Mouse (Mus musculus) ovary, postnatal 36 days (tissue): Measurements from ENCODE around the gene Txk.

Experiments used
- DNase-seq: peaks from one replicate; pipeline ENCODE4 v3.0.0; 2022; ENCODE audit warnings: low spot score, mixed read lengths

Gene Txk

DNA sequence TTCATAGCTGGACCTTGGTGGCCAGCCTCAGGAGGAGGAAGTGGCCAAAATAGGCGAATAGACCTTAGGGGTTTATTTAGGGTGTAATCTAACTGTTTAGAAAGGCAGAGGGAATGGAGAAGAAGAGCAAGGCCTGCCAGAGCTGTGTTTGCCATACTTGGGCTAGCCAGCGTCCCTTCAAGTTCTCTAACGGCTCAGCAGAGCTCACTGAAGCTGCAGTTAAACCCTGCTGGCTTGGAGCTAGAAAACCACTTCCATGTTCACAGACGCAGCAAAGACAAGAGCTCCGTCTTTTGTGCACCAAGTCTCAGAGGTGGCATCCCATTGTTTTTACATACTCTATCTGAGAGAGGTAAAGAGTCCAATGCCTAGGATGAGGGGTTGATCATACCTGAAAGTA lies 2.4 kb downstream of the Txk start:
- DNase-seq, result no peak

DNA sequence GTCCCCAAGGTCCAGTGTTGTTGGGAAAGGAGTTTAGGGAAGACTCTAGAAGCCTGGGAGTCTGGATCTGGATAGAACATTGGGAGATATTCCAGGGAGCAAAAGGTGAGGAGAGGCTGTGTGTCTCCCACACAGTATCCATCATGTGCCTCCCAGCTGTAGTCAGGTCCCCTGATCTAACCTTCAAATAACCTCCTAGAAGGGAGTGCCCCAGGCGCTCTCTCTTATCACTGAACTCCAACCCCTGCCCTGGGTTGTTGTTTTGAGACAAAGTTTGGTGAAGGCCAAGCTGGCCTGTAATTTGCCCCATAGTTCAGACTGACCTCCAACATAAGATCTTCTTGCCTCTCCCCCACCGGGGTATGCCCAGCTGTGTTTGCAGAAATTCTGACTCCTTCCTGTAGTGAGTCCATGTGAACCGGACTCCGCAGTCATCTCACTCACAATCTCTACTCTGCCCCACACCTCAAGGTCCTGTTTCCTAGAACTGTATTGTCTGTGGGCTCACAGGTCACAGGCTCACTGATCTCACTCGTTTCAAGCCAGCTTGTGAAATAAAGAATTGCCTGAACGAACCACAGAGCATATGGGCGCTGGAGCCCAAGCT lies 3.8 kb downstream of the Txk start:
- DNase-seq, result peak; percentile 48

DNA sequence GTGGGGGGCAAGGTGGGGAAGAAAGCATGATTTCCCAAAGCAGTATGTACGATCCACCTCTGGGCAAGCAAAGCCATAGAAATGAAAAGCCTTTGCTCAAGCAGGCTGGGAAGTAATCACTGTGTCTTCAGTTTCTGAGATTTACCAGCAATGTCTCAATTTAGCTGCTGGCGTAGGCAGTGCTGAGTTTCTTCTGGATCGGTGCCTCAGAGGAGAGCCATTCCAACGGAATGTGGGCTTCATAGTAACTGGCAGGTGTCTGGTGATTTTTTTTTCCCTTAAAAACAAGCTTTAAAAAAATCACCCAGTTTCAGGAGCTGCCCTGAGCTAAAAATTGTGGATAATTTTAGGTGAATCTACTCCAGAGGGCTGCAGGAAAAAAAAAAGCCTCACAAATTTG lies 5.2 kb downstream of the Txk start:
- DNase-seq, result no peak

DNA sequence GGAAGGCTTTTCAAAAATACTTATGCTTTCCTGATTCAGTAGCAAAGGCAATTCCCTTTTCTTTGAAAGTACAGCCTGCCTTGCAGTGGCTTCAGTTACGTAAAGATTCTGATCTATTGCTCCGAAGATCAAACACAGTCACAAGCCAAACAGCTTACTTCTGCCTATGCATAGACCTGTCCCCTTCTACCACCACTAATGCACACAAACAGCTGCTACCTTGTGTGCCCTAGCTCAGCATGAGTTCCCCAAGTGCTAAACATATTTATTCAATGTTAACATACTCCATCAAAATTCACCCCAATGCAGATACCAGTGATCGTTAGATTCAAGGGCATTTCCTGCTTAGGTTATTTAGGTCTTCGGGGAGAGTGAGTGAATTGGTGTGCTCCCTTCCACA lies 6.1 kb downstream of the Txk start:
- no peak for DNase-seq

DNA sequence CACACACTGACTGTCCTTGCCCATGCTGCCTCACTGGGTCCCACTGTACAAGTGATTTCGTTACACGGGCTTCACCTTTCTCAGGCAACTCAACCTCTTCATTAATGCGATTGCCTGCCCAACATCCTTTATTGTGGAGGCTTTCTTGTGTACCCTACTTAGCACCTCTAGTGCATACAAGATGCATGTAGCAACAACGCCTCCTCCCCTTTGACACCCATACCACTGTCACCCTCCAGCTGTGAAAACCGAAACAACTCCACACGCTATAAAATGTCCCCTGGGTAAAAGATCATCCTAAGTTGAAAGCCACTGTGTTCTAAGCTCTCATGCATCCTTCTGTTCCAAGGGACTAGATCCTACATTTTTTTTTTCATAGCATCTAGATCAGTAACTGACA lies 9.5 kb downstream of the Txk start:
- no peak for DNase-seq

DNA sequence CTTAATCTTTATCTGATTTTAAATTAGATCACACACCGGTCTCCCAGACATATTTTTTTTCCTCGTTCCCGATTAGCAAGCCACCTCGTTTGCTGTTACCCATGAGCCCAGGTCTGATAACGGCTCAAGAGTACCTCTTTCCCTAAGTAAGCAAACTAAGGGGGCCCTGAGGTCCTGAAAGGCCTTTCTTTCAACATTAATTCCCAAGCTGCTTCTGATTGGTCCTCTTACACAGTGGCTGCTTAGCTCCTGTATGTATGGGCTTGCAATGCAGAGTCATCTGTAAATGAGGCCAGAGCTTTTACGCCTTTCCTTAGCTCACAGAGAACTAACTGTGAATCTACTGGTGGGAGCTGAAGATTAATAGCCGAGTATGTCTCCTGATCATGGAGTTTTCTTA lies 15.7 kb downstream of the Txk start:
- DNase-seq, result no peak

DNA sequence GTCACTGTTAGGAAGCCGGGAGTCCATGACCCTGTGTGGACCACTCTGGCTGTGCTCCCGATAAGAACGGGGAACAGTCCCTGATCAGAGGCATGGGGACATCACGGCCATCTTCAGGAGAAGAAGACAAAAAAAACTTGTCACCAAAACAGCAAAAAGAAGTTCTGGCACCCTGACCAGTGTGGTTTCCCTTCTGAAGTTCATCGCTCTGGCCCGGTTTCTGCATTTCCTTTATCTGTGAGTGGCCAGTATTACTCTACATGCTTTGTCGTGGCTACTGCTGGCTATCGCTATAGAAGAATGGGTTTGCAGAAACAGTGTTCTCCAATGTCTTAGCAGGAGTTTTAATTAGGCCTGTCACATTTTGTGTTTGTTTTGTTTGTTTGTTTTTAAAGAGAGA lies 16.1 kb downstream of the Txk start:
- no peak for DNase-seq

DNA sequence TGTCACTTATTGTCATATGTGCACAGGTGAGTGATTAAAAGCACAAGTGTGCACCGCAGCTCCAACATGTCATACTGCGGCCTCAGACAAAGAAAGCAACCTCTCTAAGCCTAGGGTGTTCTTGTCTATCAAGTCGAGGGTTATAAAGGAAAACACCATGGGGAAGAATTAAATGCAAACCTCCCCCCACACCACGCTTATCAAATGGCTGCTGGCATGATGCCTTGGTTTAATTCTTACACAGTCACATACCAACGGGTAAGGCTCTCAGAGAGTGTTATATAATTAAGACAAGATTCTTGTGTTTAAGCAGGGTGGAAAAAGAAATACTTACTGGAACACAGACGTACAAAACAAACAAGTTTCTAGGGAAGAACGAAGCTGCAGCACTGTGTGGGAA lies 16.8 kb downstream of the Txk start:
- DNase-seq, result no peak

DNA sequence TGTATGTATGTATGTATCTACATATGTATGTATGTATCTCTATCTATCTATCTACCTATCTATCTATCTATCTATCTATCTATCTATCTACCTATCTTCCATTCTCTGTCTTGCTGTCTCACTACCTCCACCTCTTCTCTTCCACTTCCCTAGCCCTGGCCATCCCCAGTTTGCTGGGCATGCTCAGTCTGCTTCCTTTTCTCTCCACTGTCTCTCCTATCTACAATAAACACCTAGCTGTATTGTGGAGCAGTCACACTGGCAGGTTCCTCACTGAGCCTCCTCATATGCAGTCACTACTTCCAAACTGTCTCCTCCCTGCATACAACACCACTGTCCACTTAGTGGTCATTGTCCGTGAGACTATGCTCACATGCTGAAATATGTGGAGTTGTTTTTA lies 19.7 kb downstream of the Txk start:
- no peak for DNase-seq

DNA sequence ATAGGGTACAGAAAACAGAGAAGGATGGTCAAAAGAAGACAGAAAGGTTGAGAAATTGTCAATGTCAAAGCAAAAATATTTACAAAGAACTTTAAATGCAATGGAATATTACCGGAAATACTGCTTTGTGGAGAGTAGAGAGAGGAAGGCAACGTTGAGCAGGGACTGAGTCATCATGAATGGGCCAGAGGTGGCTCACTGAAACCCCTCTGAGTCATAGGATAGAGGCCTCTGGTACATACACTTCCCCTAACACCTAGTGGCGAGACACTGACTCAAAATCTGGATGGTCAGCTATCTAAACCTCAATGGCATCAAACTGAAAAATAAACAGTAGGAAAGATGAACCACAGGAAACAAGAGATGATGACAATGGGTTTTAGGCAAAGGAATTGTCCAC lies 27.2 kb downstream of the Txk start:
- DNase-seq, result no peak

DNA sequence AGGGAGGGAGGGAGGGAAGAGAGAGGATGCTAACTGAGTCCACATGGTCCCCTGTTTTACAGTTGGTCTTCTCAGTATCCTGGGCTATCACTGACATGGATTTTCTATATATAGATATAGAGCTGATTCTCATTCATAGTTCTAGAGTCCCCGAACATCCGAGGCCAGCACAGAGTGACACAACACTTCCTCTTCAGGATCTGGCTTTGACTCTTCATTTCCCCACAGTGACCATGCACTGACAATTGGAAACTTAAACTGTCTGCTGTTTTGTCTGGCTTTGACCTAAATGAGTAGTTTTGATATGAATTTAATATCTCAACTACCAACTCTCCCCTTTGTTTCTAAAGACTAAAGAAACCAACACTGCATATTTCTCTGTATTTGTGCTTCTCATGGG lies 29.1 kb downstream of the Txk start:
- no peak for DNase-seq

DNA sequence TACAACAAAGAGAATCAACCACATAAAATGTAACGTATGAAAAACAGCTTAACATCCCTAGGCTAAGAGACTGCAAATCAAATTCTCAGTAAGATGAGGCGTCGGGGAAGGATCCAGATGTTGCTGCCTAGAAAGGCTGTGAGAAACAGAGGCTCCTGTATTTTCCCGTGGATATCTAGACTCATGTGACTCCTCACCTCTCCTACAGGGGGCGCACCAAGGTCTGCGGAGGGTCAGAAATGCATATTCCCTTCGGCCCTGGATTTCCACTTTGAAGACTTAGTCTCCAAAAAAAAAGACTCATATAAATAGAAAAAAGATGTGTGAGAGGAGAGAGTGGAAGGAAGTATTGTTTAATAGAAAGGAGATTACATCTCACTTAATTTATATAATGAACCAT lies 32.0 kb downstream of the Txk start:
- no peak for DNase-seq

DNA sequence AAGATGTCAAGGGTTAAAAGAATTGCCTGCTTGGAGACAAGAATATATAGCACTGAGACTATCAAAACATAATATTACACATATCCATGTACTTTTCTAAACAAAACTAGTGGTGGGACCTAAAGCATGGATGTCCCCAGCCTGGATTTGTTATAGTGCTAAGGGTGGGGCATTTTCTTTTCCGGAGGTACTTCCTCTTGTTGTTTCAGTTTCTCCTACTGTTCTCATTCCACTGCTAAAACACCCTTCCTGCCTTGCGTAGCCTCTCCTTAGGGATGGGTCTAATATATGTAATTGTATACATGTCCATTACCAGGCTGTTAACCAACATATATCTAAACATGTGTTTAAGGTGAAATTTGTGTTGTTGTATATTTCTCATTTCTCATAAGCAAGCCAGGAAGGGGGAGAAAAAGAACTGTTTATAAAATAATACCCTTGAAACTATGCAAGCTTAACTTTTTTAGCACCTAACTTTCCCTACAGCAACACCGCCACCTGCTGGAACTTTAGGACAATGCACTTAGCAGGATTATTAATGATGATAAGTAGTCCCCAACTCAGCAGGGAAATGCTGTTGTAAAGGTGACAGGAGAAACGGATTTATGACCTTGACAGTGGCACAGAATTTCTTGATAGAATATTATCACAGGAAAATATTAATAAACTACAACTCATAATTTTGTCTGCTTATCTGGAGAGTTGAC lies 41.9 kb downstream of the Txk start:
- DNase-seq, result peak; percentile 44

DNA sequence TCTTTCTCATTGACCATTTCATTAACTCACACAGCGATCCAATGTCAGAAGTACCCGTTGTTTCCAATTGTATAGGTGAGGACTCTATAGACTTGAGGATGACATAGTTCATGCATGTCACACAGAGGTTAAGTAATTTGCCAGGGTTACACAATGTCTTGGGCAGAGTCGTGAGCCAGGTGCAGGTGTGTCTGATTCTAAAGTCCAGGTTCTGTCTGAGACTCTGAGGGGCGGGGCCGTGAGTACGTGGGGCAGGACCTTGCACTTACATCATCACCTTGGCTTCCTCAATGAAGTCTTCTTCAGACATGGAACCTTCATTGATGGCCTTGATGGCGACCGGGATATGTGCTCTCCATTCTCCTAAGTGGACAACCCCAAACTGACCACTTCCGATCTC lies 42.6 kb downstream of the Txk start:
- no peak for DNase-seq

DNA sequence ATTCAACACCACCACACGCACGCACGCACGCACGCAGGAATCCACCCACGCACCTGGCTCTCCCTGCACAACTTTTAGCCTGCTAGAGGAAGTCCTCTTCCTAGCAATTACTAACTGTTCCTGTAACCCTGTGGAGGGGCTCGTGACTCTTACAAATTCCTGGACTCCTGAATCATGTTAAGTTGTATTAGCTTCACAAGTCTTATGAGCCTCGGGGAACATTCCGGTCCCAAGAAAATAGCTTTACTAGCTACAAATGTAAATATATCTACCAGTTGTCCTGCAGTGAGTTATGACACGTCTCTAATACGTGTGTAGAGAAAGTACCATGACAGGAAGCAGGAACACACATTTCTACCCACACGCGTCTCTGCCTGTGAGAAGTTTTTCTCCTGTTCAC lies 43.1 kb downstream of the Txk start:
- no peak for DNase-seq

DNA sequence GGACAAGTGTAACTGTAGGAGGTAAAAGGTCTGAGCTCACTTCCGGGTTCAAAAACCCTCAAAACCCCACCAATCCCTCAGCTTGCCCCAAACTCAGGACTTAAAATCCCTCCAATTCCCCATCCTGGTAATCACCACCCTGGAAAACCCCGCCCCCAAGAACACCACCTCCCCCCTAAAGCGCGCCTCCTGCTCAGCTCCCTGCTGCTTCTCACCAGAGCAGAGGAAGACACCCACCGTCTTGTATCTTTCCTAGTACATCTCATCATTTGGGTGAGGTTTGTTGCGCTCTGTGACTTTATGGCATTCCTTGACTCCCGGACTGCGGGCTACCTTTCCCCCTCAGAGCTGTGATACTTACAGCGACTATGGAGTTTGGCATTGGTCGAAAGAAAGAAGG lies 45.9 kb downstream of the Txk start:
- no peak for DNase-seq

DNA sequence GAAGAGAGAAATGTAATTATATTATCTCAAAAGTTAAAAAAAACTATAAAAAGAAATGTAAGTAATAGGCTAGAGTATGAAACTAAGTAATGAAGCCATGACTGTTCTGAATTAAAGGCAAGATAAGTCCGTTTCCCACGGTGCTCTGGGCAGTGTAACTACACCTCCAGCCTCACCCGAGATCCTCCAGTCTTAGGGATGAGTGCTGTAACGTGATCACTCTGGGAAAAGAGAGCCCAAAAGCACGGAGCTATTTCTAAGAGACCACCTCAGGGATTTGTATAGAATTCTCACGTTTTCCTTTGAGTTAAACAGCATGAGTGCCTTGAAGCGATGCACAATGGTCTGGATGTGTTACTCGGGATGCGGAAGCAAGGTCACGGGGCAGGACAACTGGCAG lies 46.5 kb downstream of the Txk start:
- no peak for DNase-seq

DNA sequence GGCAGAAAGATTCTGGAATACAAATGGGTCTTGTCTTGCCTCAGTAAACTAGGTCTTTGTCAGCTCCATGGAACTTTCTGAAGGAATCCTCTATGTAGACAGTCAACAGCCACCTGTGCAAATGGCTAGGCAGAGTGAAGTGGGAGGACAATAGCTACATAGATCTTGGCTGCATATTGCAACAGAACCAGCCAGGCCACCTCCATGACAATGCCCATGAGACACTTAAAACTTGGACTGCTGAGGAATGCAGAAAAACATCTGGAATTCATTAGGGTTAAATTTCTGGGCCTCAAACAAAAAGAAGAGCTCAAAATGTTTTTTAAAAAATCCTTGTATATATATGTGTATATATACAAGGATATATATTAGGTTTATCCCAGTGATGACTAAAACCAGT lies 50.4 kb downstream of the Txk start:
- DNase-seq, result no peak

DNA sequence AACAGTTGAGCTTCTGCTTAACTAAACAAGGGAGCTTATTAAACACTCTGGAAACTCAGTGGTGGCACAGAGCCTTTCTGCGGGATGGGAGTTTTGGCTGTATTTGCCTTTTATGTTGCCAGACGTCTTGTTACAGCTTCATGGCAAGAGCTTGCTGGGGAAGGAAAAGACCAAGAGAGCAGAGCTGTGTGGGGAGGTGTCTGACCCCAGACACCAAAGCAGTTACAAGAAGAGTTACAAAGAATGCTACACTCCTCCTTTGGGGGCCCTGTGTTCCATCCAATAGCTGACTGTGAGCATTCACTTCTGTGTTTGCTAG lies 53.1 kb downstream of the Txk start:
- DNase-seq, result no peak

DNA sequence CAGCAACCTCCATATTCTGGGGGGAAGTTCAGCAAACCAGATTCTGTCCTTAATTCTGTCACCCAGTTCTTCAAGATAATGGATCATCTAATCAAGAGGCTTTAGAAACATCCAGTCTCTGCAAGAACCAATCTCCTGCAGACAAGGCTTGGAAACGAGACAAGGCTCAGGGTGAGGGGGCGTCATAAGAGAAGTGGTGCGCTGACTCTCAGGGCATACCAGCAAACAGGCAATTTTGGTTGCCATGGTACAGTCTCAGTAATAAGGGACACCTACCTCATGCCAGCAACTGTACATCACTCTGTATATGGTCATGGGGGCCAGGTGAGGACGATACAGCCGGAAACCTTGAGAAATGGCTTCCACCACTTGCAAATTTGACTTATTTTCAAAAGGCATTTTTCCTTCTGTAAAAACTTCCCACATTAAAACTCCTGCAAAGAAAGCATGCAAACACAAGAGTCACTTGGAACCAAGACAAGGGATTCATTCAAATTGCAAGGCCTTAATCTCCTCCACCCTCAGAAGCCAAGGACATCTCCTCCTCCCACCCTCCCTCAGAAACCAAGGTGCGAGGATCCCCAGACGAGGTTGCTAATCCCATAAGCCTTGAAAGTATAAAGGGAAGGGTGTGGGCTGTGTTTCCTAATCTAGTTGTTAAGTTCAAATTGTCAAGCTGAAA lies 53.6 kb downstream of the Txk start:
- no peak for DNase-seq

DNA sequence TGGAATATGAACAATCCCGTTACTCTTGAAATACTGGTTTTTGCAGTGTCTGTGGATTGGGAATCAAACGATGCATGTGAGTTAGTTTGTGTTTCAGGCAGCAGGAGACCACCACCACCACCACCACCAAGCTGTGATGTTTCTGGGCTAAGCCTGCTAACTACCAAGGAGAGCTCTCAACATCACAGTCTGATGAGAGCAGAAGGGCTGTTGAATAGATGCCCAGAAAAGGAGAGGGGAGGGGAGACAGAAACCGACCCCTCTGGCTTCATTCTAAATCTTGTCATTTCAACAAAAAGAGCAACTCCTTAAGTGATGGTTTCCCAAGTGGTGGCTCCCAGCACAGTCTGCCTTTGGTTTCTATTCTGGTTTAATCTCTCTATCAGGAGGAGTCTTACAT lies 54.2 kb downstream of the Txk start:
- DNase-seq, result no peak

DNA sequence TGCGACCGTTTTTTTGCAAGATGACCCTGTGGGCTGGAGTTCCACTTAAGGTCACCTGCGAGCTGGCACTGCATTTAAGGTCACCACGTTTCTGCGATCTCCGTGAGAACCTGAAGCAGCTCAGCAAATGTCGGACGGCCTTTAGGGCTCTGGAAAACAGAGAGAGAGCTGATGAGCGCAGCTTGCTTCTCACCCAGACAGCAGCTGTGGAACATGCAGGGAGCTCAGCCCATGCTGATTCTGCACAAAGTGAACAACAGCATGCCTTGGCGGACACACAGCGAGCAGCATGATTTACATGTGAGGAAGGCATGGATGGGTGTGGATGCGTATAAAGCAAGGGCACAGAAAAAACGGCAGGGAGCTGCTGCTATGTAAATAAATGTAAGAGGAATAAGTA lies 56.1 kb downstream of the Txk start:
- no peak for DNase-seq

DNA sequence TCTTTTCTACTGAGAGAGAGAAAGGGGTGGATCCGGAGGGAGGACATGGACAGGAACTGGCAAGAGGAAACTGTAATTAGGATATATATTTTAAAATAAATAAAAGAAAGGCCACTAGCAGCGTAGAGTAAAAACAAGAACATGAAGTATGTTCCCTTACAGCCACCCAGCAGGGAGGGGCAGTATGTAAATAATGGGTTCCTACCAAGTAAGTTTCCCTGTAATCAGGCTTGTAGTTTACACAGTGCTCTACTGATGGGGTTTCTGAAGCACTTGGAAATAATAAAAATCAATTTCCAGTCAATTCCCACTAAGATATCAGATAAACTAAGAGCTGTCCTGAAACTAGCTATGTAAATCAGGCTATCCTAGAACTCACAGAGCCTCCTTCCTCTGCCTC lies 57.9 kb downstream of the Txk start:
- DNase-seq, result no peak

DNA sequence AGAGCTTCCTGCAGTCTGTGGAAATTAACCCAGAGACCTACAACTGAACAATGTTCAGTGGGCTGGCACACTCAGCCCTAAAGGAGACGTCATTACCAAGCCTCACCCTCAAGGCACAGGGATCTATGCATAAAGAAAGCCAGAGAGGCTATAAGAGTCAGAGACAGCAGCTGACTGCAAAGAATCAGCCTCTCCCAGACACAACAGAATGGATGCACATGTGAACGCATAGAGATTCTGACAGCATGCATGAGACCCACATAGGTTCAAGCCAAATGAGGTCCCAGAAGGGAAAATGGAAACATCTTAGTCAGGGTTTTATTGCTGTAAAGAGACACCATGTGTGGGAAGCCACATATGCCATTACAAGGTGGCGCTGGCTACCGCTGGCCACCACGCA lies 62.1 kb downstream of the Txk start:
- DNase-seq, result no peak
